Mouse (Mus musculus): Measurements from ENCODE around the gene Dot1l. TPM values are rescaled to one million over a fixed set of nuclear protein-coding genes. Genes with fewer than 3 reads are reported as not detected.
"Not testable (repeated sequence)": the region's sequence is repeated elsewhere in the genome, so short reads cannot be mapped to it uniquely, and the experiment has no call there.

Gene Dot1l
- polyA plus RNA-seq, 1 experiment from 2014 or later, result 23.9 TPM

- peaks cover 26% of the 10 kb centered on the region for H3K36me3 ChIP-seq (ENCODE audit: control insufficient read depth, insufficient read depth, low read length)
- H3K27me3 ChIP-seq (ENCODE audit: control insufficient read depth, insufficient read depth, low read length), result peaks cover 21% of the 10 kb centered on the region
- no peaks in the 10 kb centered on the region for H3K9me3 ChIP-seq (ENCODE audit: control insufficient read depth, low read length)
- 2% methylated on average over 51 of the region's 58 CpGs for WGBS
- peak overlapping the region; percentile 91 for H3K4me2 ChIP-seq (ENCODE audit: low read depth)
- DNase-seq (ENCODE audit: low spot score), result peak; percentile 83
- peak overlapping the region; percentile 62 for H3K9ac ChIP-seq (ENCODE audit: low read length)
- H3K4me3 ChIP-seq (ENCODE audit: low read depth, low read length), result peak overlapping the region; percentile 41
- H3K4me1 ChIP-seq (ENCODE audit: control insufficient read depth, insufficient read depth, low read length), result peaks cover 25% of the 10 kb centered on the region
- peak; percentile 78 for ATAC-seq (ENCODE audit: insufficient read depth, low FRiP score, low TSS enrichment)
- peak overlapping the region; percentile 64 for H3K27ac ChIP-seq (ENCODE audit: low read depth, low read length)
Measured at GRCm38 (mm10) chr10:80807057-80807627, 52.1 kb downstream of the Dot1l start.

GRCm38 (mm10) chr10:80808099-80808984 is 53.3 kb downstream of the Dot1l start:
- peak overlapping the region; percentile 39 for H3K9ac ChIP-seq (ENCODE audit: low read length)
- no peak overlapping the region for H3K27ac ChIP-seq (ENCODE audit: low read depth, low read length)
- ATAC-seq (ENCODE audit: insufficient read depth, low FRiP score, low TSS enrichment) (no peak), DNase-seq (ENCODE audit: low spot score) (peak; percentile 34)
- 16% methylated on average over 40 of the region's 40 CpGs for WGBS
- H3K4me3 ChIP-seq (ENCODE audit: low read depth, low read length), result no peak overlapping the region
- H3K4me2 ChIP-seq (ENCODE audit: low read depth), result peak overlapping the region; percentile 32
- peaks cover 25% of the 10 kb centered on the region for H3K4me1 ChIP-seq (ENCODE audit: control insufficient read depth, insufficient read depth, low read length)
- no peaks in the 10 kb centered on the region for H3K9me3 ChIP-seq (ENCODE audit: control insufficient read depth, low read length)
- peaks cover 21% of the 10 kb centered on the region for H3K27me3 ChIP-seq (ENCODE audit: control insufficient read depth, insufficient read depth, low read length)
- H3K36me3 ChIP-seq (ENCODE audit: control insufficient read depth, insufficient read depth, low read length), result peaks cover 14% of the 10 kb centered on the region

GRCm38 (mm10) chr10:80808985-80809632 is 54.1 kb downstream of the Dot1l start:
- Histone ChIP-seq H3K36me3 (ENCODE audit: control insufficient read depth, insufficient read depth, low read length) (peaks cover 6% of the 10 kb centered on the region), H3K9me3 (ENCODE audit: control insufficient read depth, low read length) (no peaks in the 10 kb centered on the region), H3K4me2 (ENCODE audit: low read depth) (peak overlapping the region; percentile 32), H3K27ac (ENCODE audit: low read depth, low read length) (no peak overlapping the region), H3K4me1 (ENCODE audit: control insufficient read depth, insufficient read depth, low read length) (peaks cover 25% of the 10 kb centered on the region), H3K9ac (ENCODE audit: low read length) (peak overlapping the region; percentile 39), H3K27me3 (ENCODE audit: control insufficient read depth, insufficient read depth, low read length) (peaks cover 21% of the 10 kb centered on the region), H3K4me3 (ENCODE audit: low read depth, low read length) (no peak overlapping the region)
- WGBS, result 11% methylated on average over 18 of the region's 18 CpGs
- ATAC-seq (ENCODE audit: insufficient read depth, low FRiP score, low TSS enrichment) (no peak), DNase-seq (ENCODE audit: low spot score) (no peak)

- Histone ChIP-seq H3K4me2 (ENCODE audit: low read depth) (no peak overlapping the region), H3K36me3 (ENCODE audit: control insufficient read depth, insufficient read depth, low read length) (no peaks in the 10 kb centered on the region; the same call in 1 of the 2 replicates), H3K9me3 (ENCODE audit: control insufficient read depth, low read length) (no peaks in the 10 kb centered on the region), H3K27me3 (ENCODE audit: control insufficient read depth, insufficient read depth, low read length) (peaks cover 21% of the 10 kb centered on the region), H3K9ac (ENCODE audit: low read length) (no peak overlapping the region), H3K4me3 (ENCODE audit: low read depth, low read length) (no peak overlapping the region), H3K27ac (ENCODE audit: low read depth, low read length) (no peak overlapping the region), H3K4me1 (ENCODE audit: control insufficient read depth, insufficient read depth, low read length) (peaks cover 25% of the 10 kb centered on the region)
- WGBS, result 6% methylated on average over 18 of the region's 20 CpGs
- ATAC-seq (ENCODE audit: insufficient read depth, low FRiP score, low TSS enrichment) (no peak), DNase-seq (ENCODE audit: low spot score) (no peak)
Measured at GRCm38 (mm10) chr10:80810084-80810483, 55.1 kb downstream of the Dot1l start.

- Histone ChIP-seq H3K4me1 (ENCODE audit: control insufficient read depth, insufficient read depth, low read length) (peaks cover 13% of the 10 kb centered on the region; the same call in 1 of the 2 replicates), H3K27me3 (ENCODE audit: control insufficient read depth, insufficient read depth, low read length) (peaks cover 21% of the 10 kb centered on the region), H3K9me3 (ENCODE audit: control insufficient read depth, low read length) (no peaks in the 10 kb centered on the region), H3K9ac (ENCODE audit: low read length) (no peak overlapping the region), H3K4me3 (ENCODE audit: low read depth, low read length) (no peak overlapping the region), H3K27ac (ENCODE audit: low read depth, low read length) (no peak overlapping the region), H3K4me2 (ENCODE audit: low read depth) (no peak overlapping the region), H3K36me3 (ENCODE audit: control insufficient read depth, insufficient read depth, low read length) (no peaks in the 10 kb centered on the region)
- DNase-seq (ENCODE audit: low spot score) (no peak), ATAC-seq (ENCODE audit: insufficient read depth, low FRiP score, low TSS enrichment) (no peak)
- WGBS, result 61% methylated on average over 5 of the region's 5 CpGs
Measured at GRCm38 (mm10) chr10:80812391-80813041, 57.5 kb downstream of the Dot1l start.

- ATAC-seq (ENCODE audit: insufficient read depth, low FRiP score, low TSS enrichment) (no peak), DNase-seq (ENCODE audit: low spot score) (no peak)
- H3K4me3 ChIP-seq (ENCODE audit: low read depth, low read length), result no peak within 1 kb of the TSS
- H3K4me2 ChIP-seq (ENCODE audit: low read depth), result no peak within 1 kb of the TSS
- H3K27ac ChIP-seq (ENCODE audit: low read depth, low read length), result no peak within 1 kb of the TSS
- H3K4me1 ChIP-seq (ENCODE audit: control insufficient read depth, insufficient read depth, low read length), result peaks cover 11% of the 10 kb centered on the region; the same call in 1 of the 2 replicates
- 67% methylated on average over 4 of the region's 4 CpGs for WGBS
- H3K36me3 ChIP-seq (ENCODE audit: control insufficient read depth, insufficient read depth, low read length), result no peaks in the 10 kb centered on the region
- H3K27me3 ChIP-seq (ENCODE audit: control insufficient read depth, insufficient read depth, low read length), result peaks cover 17% of the 10 kb centered on the region
- H3K9ac ChIP-seq (ENCODE audit: low read length), result no peak within 1 kb of the TSS
- H3K9me3 ChIP-seq (ENCODE audit: control insufficient read depth, low read length), result no peaks in the 10 kb centered on the region
Measured at GRCm38 (mm10) chr10:80813366-80813765, 58.4 kb downstream of the Dot1l start, which contains the start of gene Jsrp1. Gene Jsrp1 (minus strand): TSS chr10:80813498.

- peaks cover 3% of the 10 kb centered on the region; the same call in 1 of the 2 replicates for H3K4me1 ChIP-seq (ENCODE audit: control insufficient read depth, insufficient read depth, low read length)
- no peak overlapping the region for H3K27ac ChIP-seq (ENCODE audit: low read depth, low read length)
- no peak for ATAC-seq (ENCODE audit: insufficient read depth, low FRiP score, low TSS enrichment)
- H3K4me3 ChIP-seq (ENCODE audit: low read depth, low read length), result no peak overlapping the region
- 74% methylated on average over 7 of the region's 7 CpGs for WGBS
- DNase-seq (ENCODE audit: low spot score), result no peak
- H3K36me3 ChIP-seq (ENCODE audit: control insufficient read depth, insufficient read depth, low read length), result no peaks in the 10 kb centered on the region
- H3K9ac ChIP-seq (ENCODE audit: low read length), result no peak overlapping the region
- H3K4me2 ChIP-seq (ENCODE audit: low read depth), result no peak overlapping the region
- no peaks in the 10 kb centered on the region for H3K9me3 ChIP-seq (ENCODE audit: control insufficient read depth, low read length)
- H3K27me3 ChIP-seq (ENCODE audit: control insufficient read depth, insufficient read depth, low read length), result peaks cover 7% of the 10 kb centered on the region; the same call in 1 of the 2 replicates
Measured at GRCm38 (mm10) chr10:80814800-80815199, 59.8 kb downstream of the Dot1l start.

- not testable (repeated sequence) for H3K9ac ChIP-seq (ENCODE audit: low read length); ATAC-seq (ENCODE audit: insufficient read depth, low FRiP score, low TSS enrichment); DNase-seq (ENCODE audit: low spot score); H3K9me3 ChIP-seq (ENCODE audit: control insufficient read depth, low read length); H3K4me3 ChIP-seq (ENCODE audit: low read depth, low read length); H3K27ac ChIP-seq (ENCODE audit: low read depth, low read length); H3K4me2 ChIP-seq (ENCODE audit: low read depth); H3K27me3 ChIP-seq (ENCODE audit: control insufficient read depth, insufficient read depth, low read length); H3K4me1 ChIP-seq (ENCODE audit: control insufficient read depth, insufficient read depth, low read length); H3K36me3 ChIP-seq (ENCODE audit: control insufficient read depth, insufficient read depth, low read length)
- 78% methylated on average over 3 of the region's 3 CpGs for WGBS
Measured at GRCm38 (mm10) chr10:80816303-80816702, 61.3 kb downstream of the Dot1l start.

Data from neural tube, embryonic 11.5 days (tissue).